Comparison of ENCODE assay signal across 13 mouse cellular contexts in the genomic region with DNA sequence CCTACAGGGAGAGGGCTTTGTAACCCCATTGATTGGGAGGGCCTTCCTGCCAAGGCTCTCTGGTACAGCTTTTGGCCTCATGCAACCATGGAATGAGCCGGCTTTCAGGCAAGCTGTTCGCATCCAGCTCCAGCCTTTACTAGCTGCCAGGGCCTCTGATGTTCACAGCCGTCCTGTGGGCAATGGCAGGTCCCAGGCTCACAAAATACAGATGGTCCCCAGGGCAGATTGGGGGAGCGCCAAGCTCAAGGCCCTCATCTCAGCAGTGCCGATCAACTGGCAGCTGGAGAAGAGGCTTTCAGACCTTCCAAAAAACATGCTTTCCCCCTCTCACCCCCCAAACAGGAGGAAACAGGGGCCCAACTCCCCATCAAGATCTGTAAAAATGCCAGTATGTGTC.
A peak's percentile ranks its signal among the peaks of the same experiment; 100 is the strongest.
DNase-seq lines count a peak whose midpoint lies in the region; ATAC-seq and TF ChIP-seq lines count a peak whose summit lies in the region.
"Had no signal": no experiment of that assay in that cellular context is flagged by ENCODE, and none has a peak within 500 bp of the region (broad histone marks: within the 10 kb centered on the region; RNA-seq: fewer than 3 reads in every experiment).

No protein-coding gene starts in this region.

- H3K9ac ChIP-seq in forebrain, embryonic 16.5 days (replicated peaks; ENCODE audit: low read depth, low read length), result no peak overlapping the region
- H3K9ac ChIP-seq in forebrain, embryonic 12.5 days, result no peak overlapping the region
- H3K9ac ChIP-seq: limb, embryonic 15.5 days; midbrain, embryonic 15.5 days; neural tube, embryonic 12.5 days had no signal

- 68% methylated on average over 5 of the region's 5 CpGs for WGBS in forebrain, embryonic 16.5 days
- WGBS in forebrain, embryonic 12.5 days, result 86% methylated on average over 5 of the region's 5 CpGs

- DNase-seq in layer of hippocampus, adult 11-12 months (ENCODE audit: low spot score), result peak; percentile 7
- no peak for DNase-seq in layer of hippocampus, adult 9-10 months (ENCODE audit: low spot score)
- DNase-seq in cerebellum, adult 18-20 months, result peak; percentile 6 to 15
- peak; percentile 12 to 33 for DNase-seq in layer of hippocampus, adult 2 months (ENCODE audit: low spot score in 2 of 2)
- no peak for DNase-seq in kidney, postnatal 14 days
- no peak for DNase-seq in gastrocnemius, postnatal 10 days
- DNase-seq: lung, adult 18-20 months had no signal

- H3K4me2 ChIP-seq in forebrain, embryonic 16.5 days (ENCODE audit: low read length), result no peak overlapping the region
- H3K4me2 ChIP-seq in forebrain, embryonic 12.5 days, result no peak overlapping the region
- H3K4me2 ChIP-seq: limb, embryonic 15.5 days; midbrain, embryonic 15.5 days; neural tube, embryonic 12.5 days had no signal

- H3K4me1 ChIP-seq in forebrain, embryonic 16.5 days (replicated peaks; ENCODE audit: control insufficient read depth, insufficient read depth, low read length), result 0 out of 2 replicates have a peak, but pooled peaks cover 3% of the 10 kb centered on the region
- no peaks in the 10 kb centered on the region for H3K4me1 ChIP-seq in forebrain, embryonic 12.5 days
- H3K4me1 ChIP-seq: midbrain, embryonic 15.5 days; neural tube, embryonic 12.5 days had no signal

- H3K27ac ChIP-seq in forebrain, embryonic 16.5 days (ENCODE audit: low read length), result no peak overlapping the region
- no peak overlapping the region for H3K27ac ChIP-seq in forebrain, embryonic 12.5 days
- H3K27ac ChIP-seq in layer of hippocampus, adult 2 months, result no peak overlapping the region
- H3K27ac ChIP-seq: limb, embryonic 15.5 days; midbrain, embryonic 15.5 days; neural tube, embryonic 12.5 days had no signal

- TF ChIP-seq CTCF in layer of hippocampus, adult 2 months (conservative IDR thresholded peaks at IDR 0.05), result no peak

- no peak overlapping the region for H3K4me3 ChIP-seq in forebrain, embryonic 16.5 days (replicated peaks; ENCODE audit: low read length)
- no peak overlapping the region for H3K4me3 ChIP-seq in forebrain, embryonic 12.5 days (replicated peaks)
- no peak overlapping the region for H3K4me3 ChIP-seq in layer of hippocampus, adult 2 months
- H3K4me3 ChIP-seq: limb, embryonic 15.5 days; midbrain, embryonic 15.5 days; neural tube, embryonic 12.5 days had no signal

- ATAC-seq in forebrain, embryonic 16.5 days, result peak; percentile 26; the same call in 1 of the 2 replicates
- no peak for ATAC-seq in forebrain, embryonic 12.5 days (ENCODE audit: low FRiP score)
- ATAC-seq: midbrain, embryonic 15.5 days; Patski had no signal

- no peaks in the 10 kb centered on the region for H3K9me3 ChIP-seq in forebrain, embryonic 16.5 days (ENCODE audit: control insufficient read depth, low read length)
- H3K9me3 ChIP-seq in forebrain, embryonic 12.5 days, result no peaks in the 10 kb centered on the region
- H3K9me3 ChIP-seq: limb, embryonic 15.5 days; midbrain, embryonic 15.5 days; neural tube, embryonic 12.5 days had no signal

- H3K36me3 ChIP-seq in forebrain, embryonic 16.5 days (ENCODE audit: control insufficient read depth, insufficient read depth), result no peaks in the 10 kb centered on the region
- H3K36me3 ChIP-seq in forebrain, embryonic 12.5 days (replicated peaks), result no peaks in the 10 kb centered on the region
- H3K36me3 ChIP-seq: limb, embryonic 15.5 days; midbrain, embryonic 15.5 days; neural tube, embryonic 12.5 days had no signal

- no peaks in the 10 kb centered on the region for H3K27me3 ChIP-seq in forebrain, embryonic 16.5 days (replicated peaks; ENCODE audit: control insufficient read depth, insufficient read depth, low read length)
- no peaks in the 10 kb centered on the region for H3K27me3 ChIP-seq in forebrain, embryonic 12.5 days
- H3K27me3 ChIP-seq: limb, embryonic 15.5 days; midbrain, embryonic 15.5 days; neural tube, embryonic 12.5 days had no signal

Comparison
In these comparisons a context has a peak if more than half of its experiments do, and no peak if none do; other contexts are left out.
1. DNase-seq: peak in layer of hippocampus, adult 11-12 months (single experiment), cerebellum, adult 18-20 months (2 of 2) and layer of hippocampus, adult 2 months (2 of 2); none in layer of hippocampus, adult 9-10 months (single experiment), kidney, postnatal 14 days (single experiment) and gastrocnemius, postnatal 10 days (single experiment).